Mouse (Mus musculus) midbrain, embryonic 10.5 days (tissue): Measurements from ENCODE around the gene Clstn1. TPM values are rescaled to one million over a fixed set of nuclear protein-coding genes. Genes with fewer than 3 reads are reported as not detected.
"Not testable (repeated sequence)": the region's sequence is repeated elsewhere in the genome, so short reads cannot be mapped to it uniquely, and the experiment has no call there.

Experiments used
- DNase-seq: peaks from one replicate; pipeline ENCODE4 v3.0.0-alpha.2; 2017; ENCODE audit warnings: low spot score
- H3K27ac ChIP-seq: fragments of 300-500 bp; sonication (generic); replicated peaks from 2 replicates; pipeline ENCODE4 v1.5.1; 2016; ENCODE audit warnings: mild to moderate bottlenecking
- H3K27me3 ChIP-seq: fragments of 300-500 bp; sonication (generic); 2 replicates; pipeline ENCODE4 v1.6.1; 2016; ENCODE audit warnings: low read depth, mild to moderate bottlenecking; ENCODE audit not compliant: poor library complexity, severe bottlenecking
- H3K36me3 ChIP-seq: fragments of 300-500 bp; sonication (generic); 2 replicates; pipeline ENCODE4 v1.6.1; 2016; ENCODE audit warnings: mild to moderate bottlenecking, moderate library complexity
- H3K4me1 ChIP-seq: fragments of 300-500 bp; sonication (generic); 2 replicates; pipeline ENCODE4 v1.6.1; 2016
- H3K4me3 ChIP-seq: fragments of 300-500 bp; sonication (generic); 2 replicates; pipeline ENCODE4 v1.5.1; 2016; ENCODE audit warnings: mild to moderate bottlenecking, moderate library complexity
- H3K9me3 ChIP-seq: fragments of 300-500 bp; sonication (generic); replicated peaks from 2 replicates; pipeline ENCODE4 v1.6.1; 2016; ENCODE audit warnings: mild to moderate bottlenecking
- WGBS: fragments of 180-500 bp; shearing (Covaris S2); methylation state at CpG from one replicate; pipeline ENCODE4 v1.1.7; 2016; 5-methylcytosine and 5-hydroxymethylcytosine counted together
- polyA plus RNA-seq: library from polyadenylated mRNA; unstranded; fragments of >200 nt; fragmentation: Nextera tagmentation; extraction: Ambion mirVana; gene quantifications from 2 replicates; pipeline ENCODE4 v1.2.1, GENCODE M21; 2016

Gene Clstn1
- polyA plus RNA-seq, 1 experiment from 2014 or later = 17.5 TPM

GRCm38 (mm10) chr4:149607591-149608308 is 21.5 kb downstream of the Clstn1 start:
- H3K27me3 ChIP-seq = no peaks in the 10 kb centered on the region
- no peak overlapping the region for H3K4me3 ChIP-seq
- 71% methylated on average over 20 of the region's 20 CpGs for WGBS
- H3K4me1 ChIP-seq = peaks cover 41% of the 10 kb centered on the region
- no peak for DNase-seq
- H3K36me3 ChIP-seq = peaks cover 8% of the 10 kb centered on the region
- peak overlapping the region; percentile 46 for H3K27ac ChIP-seq
- H3K9me3 ChIP-seq = no peaks in the 10 kb centered on the region

DNA sequence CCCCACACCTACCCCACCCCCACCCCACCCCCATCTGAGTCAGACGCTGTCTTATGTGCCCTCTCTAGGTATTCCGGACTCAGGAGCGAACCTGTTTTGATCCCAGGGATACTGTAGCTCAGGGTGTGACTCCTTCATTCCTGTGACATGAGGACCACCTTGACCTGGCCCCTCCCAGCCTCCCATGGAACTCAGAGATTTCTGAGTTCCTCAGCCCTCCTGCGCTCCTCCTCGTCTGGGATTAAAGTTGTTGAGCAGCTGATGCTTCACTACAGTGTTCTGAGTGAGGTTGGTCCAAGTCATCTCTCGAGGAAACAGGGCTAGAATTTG is 22.0 kb downstream of the Clstn1 start:
- Histone ChIP-seq H3K4me1 (peaks cover 39% of the 10 kb centered on the region), H3K27ac (0 out of 2 replicates have a peak overlapping the region, but pooled peaks have one; percentile 46), H3K9me3 (no peaks in the 10 kb centered on the region), H3K27me3 (no peaks in the 10 kb centered on the region), H3K36me3 (peaks cover 8% of the 10 kb centered on the region), H3K4me3 (no peak overlapping the region)
- 95% methylated on average over 6 of the region's 6 CpGs for WGBS
- DNase-seq = no peak

DNA sequence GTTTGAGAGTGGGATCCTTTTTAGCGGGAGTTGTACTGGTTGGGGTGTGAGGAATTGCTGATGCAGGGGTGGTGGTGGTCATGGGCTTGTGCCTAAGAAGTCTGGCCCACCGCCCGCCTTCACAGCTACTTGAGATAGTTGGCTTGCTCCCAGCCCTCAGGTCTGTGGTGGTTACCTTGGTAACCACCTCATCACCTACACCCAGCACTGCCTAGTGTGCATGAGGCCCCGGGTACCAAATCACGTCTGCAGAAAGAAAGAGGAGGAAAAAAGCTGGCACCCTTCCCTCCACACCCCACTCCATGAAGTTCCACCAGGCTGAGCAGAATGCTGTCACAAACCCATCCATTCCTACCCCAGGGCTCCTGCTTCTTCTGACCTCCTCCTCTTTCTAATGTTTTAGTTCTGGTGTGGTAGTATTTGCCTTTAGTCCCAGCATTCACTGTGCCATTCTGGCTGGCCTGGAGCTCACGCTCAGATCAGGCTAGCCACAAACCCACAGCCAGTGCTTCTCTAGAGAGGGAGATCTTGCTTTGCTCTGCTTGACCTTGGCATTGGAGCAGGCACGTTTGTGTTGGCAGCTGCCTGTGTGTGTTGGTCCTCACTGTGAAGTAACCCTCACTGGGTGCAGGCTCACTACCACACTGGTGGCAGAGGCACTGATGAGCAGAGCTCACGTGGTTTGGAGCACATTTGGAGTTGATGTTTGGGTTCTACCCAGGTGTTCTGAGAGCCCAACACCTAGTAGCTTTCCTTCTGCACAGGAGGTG is 23.2 kb downstream of the Clstn1 start:
- H3K4me1 ChIP-seq = peaks cover 39% of the 10 kb centered on the region
- no peak for DNase-seq
- H3K27ac ChIP-seq = no peak overlapping the region
- H3K4me3 ChIP-seq = no peak overlapping the region
- peaks cover 8% of the 10 kb centered on the region for H3K36me3 ChIP-seq
- H3K27me3 ChIP-seq = no peaks in the 10 kb centered on the region
- H3K9me3 ChIP-seq = no peaks in the 10 kb centered on the region
- 79% methylated on average over 8 of the region's 8 CpGs for WGBS

DNA sequence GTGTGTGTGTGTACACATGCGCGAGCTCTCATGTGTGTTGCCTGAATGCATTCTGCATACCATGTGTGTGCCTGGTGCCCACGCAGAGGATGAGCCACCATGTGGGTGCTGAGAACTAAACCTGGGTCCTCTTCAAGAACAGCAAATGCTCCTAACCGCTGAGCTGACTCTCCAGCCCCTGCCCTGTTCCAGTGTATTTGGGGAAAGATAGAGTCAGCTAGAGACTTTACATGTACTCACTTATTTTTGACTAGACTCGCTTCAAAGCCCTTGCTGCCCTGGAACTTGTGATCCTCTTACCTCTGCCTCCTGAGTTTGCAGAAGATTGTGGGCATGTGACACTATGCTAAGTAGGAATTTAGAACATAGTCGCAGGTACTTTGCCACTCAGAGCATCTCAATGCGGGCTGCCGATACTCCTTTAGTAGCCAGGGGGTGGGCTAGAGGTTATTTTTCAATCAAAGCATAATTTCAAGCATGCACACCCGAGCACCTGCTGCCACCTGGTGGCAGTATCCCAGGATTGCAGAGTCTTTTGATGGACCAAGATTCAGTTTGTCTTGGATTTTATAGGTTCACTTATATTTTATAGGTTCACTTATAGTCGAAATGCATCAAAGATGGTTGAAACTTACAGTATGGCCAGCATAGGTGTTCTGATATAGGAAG is 25.2 kb downstream of the Clstn1 start:
- Histone ChIP-seq H3K9me3 (peaks cover 7% of the 10 kb centered on the region), H3K4me3 (no peak overlapping the region), H3K27ac (no peak overlapping the region), H3K36me3 (peaks cover 26% of the 10 kb centered on the region), H3K4me1 (peaks cover 27% of the 10 kb centered on the region), H3K27me3 (no peaks in the 10 kb centered on the region)
- 59% methylated on average over 10 of the region's 10 CpGs for WGBS
- DNase-seq = peak; percentile 45

GRCm38 (mm10) chr4:149613497-149613896 is 27.2 kb downstream of the Clstn1 start:
- H3K36me3 ChIP-seq = peaks cover 43% of the 10 kb centered on the region
- 78% methylated on average over 6 of the region's 6 CpGs for WGBS
- not testable (repeated sequence) for H3K4me3 ChIP-seq

GRCm38 (mm10) chr4:149614869-149615268 is 28.6 kb downstream of the Clstn1 start:
- Histone ChIP-seq H3K9me3 (peaks cover 7% of the 10 kb centered on the region), H3K27me3 (no peaks in the 10 kb centered on the region), H3K4me1 (peaks cover 2% of the 10 kb centered on the region), H3K27ac (no peak overlapping the region), H3K36me3 (peaks cover 50% of the 10 kb centered on the region), H3K4me3 (no peak overlapping the region)
- WGBS = 93% methylated on average over 3 of the region's 3 CpGs
- DNase-seq = no peak

More at GRCm38 (mm10) chr4:149613497-149613896, 27.2 kb downstream of the Clstn1 start:
- not testable (repeated sequence) for H3K27me3 ChIP-seq, H3K4me1 ChIP-seq, H3K27ac ChIP-seq, DNase-seq, H3K9me3 ChIP-seq

DNA sequence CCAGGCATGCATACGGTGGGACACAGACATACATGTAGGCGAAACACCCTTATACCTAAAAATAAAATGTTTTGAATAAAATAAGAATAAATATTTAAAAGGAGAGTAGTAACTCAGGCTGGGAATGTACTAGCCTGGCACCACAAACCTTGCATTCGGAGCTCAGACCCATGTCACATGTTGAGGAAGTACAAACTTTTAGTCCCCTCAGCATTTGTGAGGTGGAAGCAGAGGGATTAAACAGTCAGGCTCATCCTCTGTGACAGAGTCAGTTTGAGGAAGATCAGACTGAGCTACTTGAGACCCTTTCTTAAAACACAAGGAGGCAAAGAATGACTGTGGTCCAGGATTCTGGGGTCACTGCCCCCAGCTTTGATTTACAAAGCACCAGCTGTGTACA is 30.7 kb downstream of the Clstn1 start:
- not testable (repeated sequence) for H3K27me3 ChIP-seq, H3K9me3 ChIP-seq, DNase-seq, H3K27ac ChIP-seq, H3K4me3 ChIP-seq
- Histone ChIP-seq H3K36me3 (peaks cover 50% of the 10 kb centered on the region), H3K4me1 (peaks cover 23% of the 10 kb centered on the region)
- 91% methylated on average over 3 of the region's 3 CpGs for WGBS

DNA sequence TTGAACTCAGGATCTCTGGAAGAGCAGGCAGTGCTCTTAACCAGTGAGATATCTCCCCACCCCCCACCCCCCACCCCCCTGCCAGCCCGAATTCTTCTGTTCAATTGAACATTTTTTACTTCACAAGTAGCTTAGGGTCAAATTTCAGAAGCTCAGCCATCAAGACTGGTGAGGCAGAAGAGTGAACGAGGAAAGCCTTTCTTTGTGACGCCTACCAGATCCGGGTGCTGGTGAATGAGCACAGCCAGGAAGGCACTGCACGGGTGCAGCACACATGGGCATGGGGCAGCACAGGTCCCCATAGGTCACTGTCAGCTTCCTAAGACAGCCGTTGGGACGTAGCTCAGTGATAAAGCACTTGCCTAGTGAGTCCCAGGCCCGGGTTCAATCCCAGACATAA is 33.7 kb downstream of the Clstn1 start:
- Histone ChIP-seq H3K9me3 (peaks cover 2% of the 10 kb centered on the region), H3K36me3 (peaks cover 39% of the 10 kb centered on the region), H3K4me3 (no peak overlapping the region), H3K27ac (0 out of 2 replicates have a peak overlapping the region, but pooled peaks have one; percentile 58), H3K27me3 (no peaks in the 10 kb centered on the region), H3K4me1 (peaks cover 29% of the 10 kb centered on the region)
- no peak for DNase-seq
- 32% methylated on average over 8 of the region's 8 CpGs for WGBS

GRCm38 (mm10) chr4:149621286-149621685 is 35.0 kb downstream of the Clstn1 start:
- no peaks in the 10 kb centered on the region for H3K9me3 ChIP-seq
- H3K27me3 ChIP-seq = no peaks in the 10 kb centered on the region
- peak overlapping the region; percentile 61 for H3K27ac ChIP-seq
- H3K36me3 ChIP-seq = peaks cover 26% of the 10 kb centered on the region
- DNase-seq = no peak
- WGBS = 45% methylated on average over 4 of the region's 4 CpGs
- H3K4me3 ChIP-seq = no peak overlapping the region
- H3K4me1 ChIP-seq = peaks cover 32% of the 10 kb centered on the region

DNA sequence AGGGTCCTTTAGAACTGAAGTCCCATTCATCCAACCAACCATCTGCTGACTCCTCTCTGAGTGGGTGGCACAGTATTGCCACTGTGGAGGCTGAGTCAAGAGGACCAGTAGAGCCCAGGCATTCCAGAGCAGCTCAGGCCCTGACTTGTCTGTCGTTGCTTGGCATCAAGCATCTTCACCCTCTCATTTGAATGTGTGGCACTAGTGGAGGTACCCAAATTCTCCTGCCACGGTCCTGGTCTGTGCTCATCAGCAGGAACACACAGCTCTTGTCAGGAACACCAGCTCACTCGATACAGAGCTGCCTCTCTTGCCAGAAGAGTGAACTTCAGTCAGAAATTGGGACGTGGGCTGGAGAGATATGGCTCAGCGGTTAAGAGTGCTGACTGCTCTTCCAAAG is 37.4 kb downstream of the Clstn1 start:
- Histone ChIP-seq H3K4me3 (no peak overlapping the region), H3K27ac (no peak overlapping the region), H3K4me1 (peaks cover 49% of the 10 kb centered on the region), H3K36me3 (peaks cover 18% of the 10 kb centered on the region), H3K9me3 (no peaks in the 10 kb centered on the region), H3K27me3 (no peaks in the 10 kb centered on the region)
- DNase-seq = no peak
- WGBS = 93% methylated on average over 5 of the region's 5 CpGs

- H3K4me3 ChIP-seq = 0 out of 2 replicates have a peak overlapping the region, but pooled peaks have one; percentile 7
- H3K27ac ChIP-seq = peak overlapping the region; percentile 79
- peaks cover 27% of the 10 kb centered on the region for H3K4me1 ChIP-seq
- H3K9me3 ChIP-seq = no peaks in the 10 kb centered on the region
- no peak for DNase-seq
- H3K36me3 ChIP-seq = peaks cover 39% of the 10 kb centered on the region
- 58% methylated on average over 17 of the region's 17 CpGs for WGBS
- H3K27me3 ChIP-seq = no peaks in the 10 kb centered on the region
Measured at GRCm38 (mm10) chr4:149626809-149627208, 40.5 kb downstream of the Clstn1 start.

GRCm38 (mm10) chr4:149628372-149628771 is 42.1 kb downstream of the Clstn1 start:
- peaks cover 53% of the 10 kb centered on the region for H3K36me3 ChIP-seq

More at GRCm38 (mm10) chr4:149628372-149628771, 42.1 kb downstream of the Clstn1 start:
- Histone ChIP-seq H3K4me3 (no peak overlapping the region), H3K9me3 (no peaks in the 10 kb centered on the region), H3K27ac (no peak overlapping the region), H3K27me3 (no peaks in the 10 kb centered on the region), H3K4me1 (peaks cover 23% of the 10 kb centered on the region)
- DNase-seq = no peak
- whole genome bisulfite sequencing = 79% methylated on average over 10 of the region's 10 CpGs
